ENCODE assay signal across 11 mouse cellular contexts in the genomic region with DNA sequence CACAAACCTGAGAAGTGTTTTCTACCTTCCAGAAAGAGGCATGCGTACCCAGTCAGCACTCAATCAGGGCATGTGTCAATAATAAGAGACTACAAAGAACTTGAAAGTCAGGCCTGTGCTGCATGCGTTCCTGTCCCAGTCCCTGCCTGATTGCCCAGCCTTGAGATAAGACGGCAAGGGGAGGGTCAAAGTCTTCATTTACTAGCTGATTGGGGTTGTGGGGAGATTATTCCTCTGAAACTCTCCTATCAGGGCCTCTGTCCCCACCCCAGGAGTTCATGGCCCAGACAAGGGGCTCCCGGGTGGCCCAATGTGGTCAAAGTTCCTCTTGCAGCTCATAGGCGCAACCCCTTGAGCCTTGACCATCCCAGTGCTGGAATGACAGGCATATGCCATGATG. TPM values are rescaled to one million over a fixed set of nuclear protein-coding genes. Genes with fewer than 3 reads are reported as not detected.
A peak's percentile ranks its signal among the peaks of the same experiment; 100 is the strongest.
DNase-seq lines count a peak whose midpoint lies in the region; ATAC-seq and TF ChIP-seq lines count a peak whose summit lies in the region.
"Had no signal": no experiment of that assay in that cellular context is flagged by ENCODE, and none has a peak within 500 bp of the region (broad histone marks: within the 10 kb centered on the region; RNA-seq: fewer than 3 reads in every experiment).

No protein-coding gene starts in this region.

- no peak overlapping the region for H3K4me2 ChIP-seq in kidney, embryonic 16.5 days (replicated peaks; ENCODE audit: low read depth, low read length)
- peak overlapping the region; percentile 75 for H3K4me2 ChIP-seq in intestine, postnatal 0 days (replicated peaks; ENCODE audit: low read depth)
- H3K4me2 ChIP-seq in neural tube, embryonic 14.5 days (ENCODE audit: low read depth, low read length), result no peak overlapping the region

- H3K4me3 ChIP-seq in kidney, embryonic 16.5 days (ENCODE audit: low read length), result no peak overlapping the region
- no peak overlapping the region for H3K4me3 ChIP-seq in intestine, postnatal 0 days (ENCODE audit: low read depth, low read length)
- H3K4me3 ChIP-seq in neural tube, embryonic 14.5 days (ENCODE audit: low read depth, low read length), result no peak overlapping the region

- ATAC-seq in kidney, embryonic 16.5 days (ENCODE audit: low FRiP score, low TSS enrichment), result no peak
- peak; percentile 71 for ATAC-seq in intestine, postnatal 0 days
- ATAC-seq in neural tube, embryonic 14.5 days (ENCODE audit: low read depth), result no peak

- no peaks in the 10 kb centered on the region for H3K9me3 ChIP-seq in kidney, embryonic 16.5 days (ENCODE audit: low read length)
- no peaks in the 10 kb centered on the region for H3K9me3 ChIP-seq in intestine, postnatal 0 days (ENCODE audit: control insufficient read depth)
- H3K9me3 ChIP-seq in neural tube, embryonic 14.5 days (ENCODE audit: control insufficient read depth, low read length), result no peaks in the 10 kb centered on the region

- peaks cover 34% of the 10 kb centered on the region for H3K4me1 ChIP-seq in kidney, embryonic 16.5 days (ENCODE audit: insufficient read depth, low read length)
- H3K4me1 ChIP-seq in intestine, postnatal 0 days (replicated peaks; ENCODE audit: control insufficient read depth, insufficient read depth, low read length), result peaks cover 4% of the 10 kb centered on the region; the same call in 1 of the 2 replicates
- peaks cover 30% of the 10 kb centered on the region for H3K4me1 ChIP-seq in neural tube, embryonic 14.5 days (ENCODE audit: control insufficient read depth, insufficient read depth, low read length)

- TF ChIP-seq CTCF in intestine, postnatal 0 days (IDR thresholded peaks at IDR 0.05; ENCODE audit: low read depth), result no peak

- WGBS in kidney, embryonic 16.5 days, result 80% methylated on average over 5 of the region's 5 CpGs
- WGBS in intestine, postnatal 0 days, result 31% methylated on average over 5 of the region's 5 CpGs
- 82% methylated on average over 5 of the region's 5 CpGs for WGBS in neural tube, embryonic 14.5 days

- H3K36me3 ChIP-seq in kidney, embryonic 16.5 days (ENCODE audit: insufficient read depth, low read length), result no peaks in the 10 kb centered on the region
- no peaks in the 10 kb centered on the region for H3K36me3 ChIP-seq in intestine, postnatal 0 days (ENCODE audit: control insufficient read depth, insufficient read depth)
- H3K36me3 ChIP-seq in neural tube, embryonic 14.5 days (ENCODE audit: control insufficient read depth, insufficient read depth, low read length), result no peaks in the 10 kb centered on the region

- peak; percentile 59 for DNase-seq in cerebellum, adult 9-11 months
- DNase-seq in cerebellum, adult 8-10 months, result no peak
- no peak for DNase-seq in kidney, postnatal 10 days
- no peak for DNase-seq in B cell, adult 2 months
- no peak for DNase-seq in urinary bladder, adult 18-20 months (ENCODE audit: low spot score in 2 of 2)
- DNase-seq: adrenal gland, postnatal 14 days; cerebellum, postnatal 25 days; kidney, postnatal 4 days had no signal

- H3K27me3 ChIP-seq in kidney, embryonic 16.5 days (ENCODE audit: insufficient read depth, low read length), result no peaks in the 10 kb centered on the region
- no peaks in the 10 kb centered on the region for H3K27me3 ChIP-seq in intestine, postnatal 0 days (replicated peaks; ENCODE audit: control insufficient read depth, insufficient read depth, low read length)
- no peaks in the 10 kb centered on the region for H3K27me3 ChIP-seq in neural tube, embryonic 14.5 days (ENCODE audit: control insufficient read depth, insufficient read depth, low read length)

- no peak overlapping the region for H3K27ac ChIP-seq in kidney, embryonic 16.5 days (ENCODE audit: low read length)
- peak overlapping the region; percentile 91 for H3K27ac ChIP-seq in intestine, postnatal 0 days (ENCODE audit: low read depth, low read length)
- H3K27ac ChIP-seq in neural tube, embryonic 14.5 days (ENCODE audit: low read depth, low read length), result no peak overlapping the region

- peak overlapping the region; percentile 31; the same call in 1 of the 2 replicates for H3K9ac ChIP-seq in kidney, embryonic 16.5 days (replicated peaks; ENCODE audit: low read length)
- H3K9ac ChIP-seq in intestine, postnatal 0 days (ENCODE audit: low read depth, low read length), result no peak overlapping the region
- 0 out of 2 replicates have a peak overlapping the region, but pooled peaks have one; percentile 2 for H3K9ac ChIP-seq in neural tube, embryonic 14.5 days (replicated peaks; ENCODE audit: low read depth, low read length)

RNA-seq across cellular contexts. Expression of gene Gna11, which starts 1.3 kb away (rescaled TPM):
- polyA plus RNA-seq in kidney, embryonic 16.5 days (2015; fragmentation: Nextera tagmentation; extraction: Ambion mirVana), result 92.3 and 92.7 TPM in 2 replicates
- polyA plus RNA-seq in intestine, postnatal 0 days (2015; fragmentation: Nextera tagmentation; extraction: Ambion mirVana), result 188 and 195 TPM in 2 replicates
- 81.1 and 89.8 TPM in 2 replicates for polyA plus RNA-seq in neural tube, embryonic 14.5 days (2014; fragmentation: Nextera tagmentation; extraction: Ambion mirVana)

RNA-seq across cellular contexts. Expression of gene Aes, which starts 13.0 kb away (rescaled TPM):
- polyA plus RNA-seq in kidney, embryonic 16.5 days (2015; fragmentation: Nextera tagmentation; extraction: Ambion mirVana), result 322 and 487 TPM in 2 replicates
- polyA plus RNA-seq in intestine, postnatal 0 days (2015; fragmentation: Nextera tagmentation; extraction: Ambion mirVana), result 528 and 536 TPM in 2 replicates
- polyA plus RNA-seq in neural tube, embryonic 14.5 days (2014; fragmentation: Nextera tagmentation; extraction: Ambion mirVana), result 347 and 599 TPM in 2 replicates

RNA-seq across cellular contexts. Expression of gene Gna15, which starts 22.3 kb away (rescaled TPM):
- polyA plus RNA-seq in kidney, embryonic 16.5 days (2015; fragmentation: Nextera tagmentation; extraction: Ambion mirVana), result 0.70 and 0.98 TPM in 2 replicates
- polyA plus RNA-seq in intestine, postnatal 0 days (2015; fragmentation: Nextera tagmentation; extraction: Ambion mirVana), result 0.64 and 0.78 TPM in 2 replicates
- 0.40 and 1.9 TPM in 2 replicates for polyA plus RNA-seq in neural tube, embryonic 14.5 days (2014; fragmentation: Nextera tagmentation; extraction: Ambion mirVana)

RNA-seq across cellular contexts. Expression of gene Tle2, which starts 28.0 kb away (rescaled TPM):
- 41.0 and 52.0 TPM in 2 replicates for polyA plus RNA-seq in kidney, embryonic 16.5 days (2015; fragmentation: Nextera tagmentation; extraction: Ambion mirVana)
- polyA plus RNA-seq in intestine, postnatal 0 days (2015; fragmentation: Nextera tagmentation; extraction: Ambion mirVana), result 3.0 and 5.2 TPM in 2 replicates
- polyA plus RNA-seq in neural tube, embryonic 14.5 days (2014; fragmentation: Nextera tagmentation; extraction: Ambion mirVana), result 32.4 and 37.3 TPM in 2 replicates

RNA-seq across cellular contexts. Expression of gene S1pr4, which starts 46.4 kb away (rescaled TPM):
- 1.5 and 1.7 TPM in 2 replicates for polyA plus RNA-seq in kidney, embryonic 16.5 days (2015; fragmentation: Nextera tagmentation; extraction: Ambion mirVana)
- polyA plus RNA-seq in intestine, postnatal 0 days (2015; fragmentation: Nextera tagmentation; extraction: Ambion mirVana), result 0.50 and 0.74 TPM in 2 replicates
- polyA plus RNA-seq in neural tube, embryonic 14.5 days (2014; fragmentation: Nextera tagmentation; extraction: Ambion mirVana), result 0.29 and 0.79 TPM in 2 replicates
